Mouse (Mus musculus) monocyte, adult 5-6 weeks (primary cell): ENCODE results near the gene Zc2hc1b. TPM values are rescaled to one million over a fixed set of nuclear protein-coding genes. Genes with fewer than 3 reads are reported as not detected.

Source experiments
- total RNA-seq: library from RNA; stranded (forward); fragments of 200-1000, 200-491, 200-594 nt; gene quantifications from 3 replicates; pipeline ENCODE4 v1.2.3, GENCODE M21; 2017

The Zc2hc1b gene
- total RNA-seq, 1 experiment from 2014 or later = not detected

Other genes with a start within 250 kb of the Zc2hc1b start
- 36.7 to 65.0 TPM (median 55.4 TPM) in 3 replicates for gene Stx11, start 213.7 kb downstream of the Zc2hc1b start, total RNA-seq
- 9.3 to 13.9 TPM (median 10.2 TPM) in 3 replicates for gene Sf3b5, start 172.7 kb downstream of the Zc2hc1b start, total RNA-seq
- 0.43 to 1.8 TPM in 2 of 3 replicates, not detected in the other for gene Plagl1, start 117.5 kb downstream of the Zc2hc1b start, total RNA-seq
- 33.5 to 55.7 TPM (median 50.1 TPM) in 3 replicates for gene Ltv1, start 15.1 kb upstream of the Zc2hc1b start, total RNA-seq